Mouse (Mus musculus) lung, adult 2 months (tissue): ENCODE results near the gene Dmtf1. TPM values are rescaled to one million over a fixed set of nuclear protein-coding genes. Genes with fewer than 3 reads are reported as not detected.

Source experiments
- DNase-seq: peaks from one replicate; pipeline ENCODE4 v3.0.0; 2022
- H3K4me1 ChIP-seq: fragments of 200-500 bp; 2 replicates; pipeline ENCODE4 v1.6.1; 2011; ENCODE audit warnings: low read length; ENCODE audit not compliant: control insufficient read depth, insufficient read depth
- H3K4me3 ChIP-seq: fragments of 200-500 bp; replicated peaks from 2 replicates; pipeline ENCODE3; 2011; ENCODE audit warnings: low read depth, mild to moderate bottlenecking, control low read depth, low read length; ENCODE audit errors: extremely low read depth
- CTCF ChIP-seq: fragments of 200-500 bp; IDR thresholded peaks from 2 replicates; pipeline ENCODE4 v1.5.1; 2011; ENCODE audit warnings: mild to moderate bottlenecking, low read length, control low read depth; ENCODE audit not compliant: insufficient read depth
- POLR2A ChIP-seq: fragments of 200-500 bp; IDR thresholded peaks from 2 replicates; pipeline ENCODE4 v1.6.1; 2011; ENCODE audit warnings: low read depth, mild to moderate bottlenecking, control low read depth, low read length, borderline replicate concordance; ENCODE audit errors: extremely low read depth
- WGBS: fragments of 180-500 bp; shearing (Covaris S2); methylation state at CpG from one replicate; pipeline ENCODE4 v1.1.7; 2018; 5-methylcytosine and 5-hydroxymethylcytosine counted together
- polyA plus RNA-seq: library from polyadenylated mRNA; depleted of rRNA; stranded (reverse); fragments of >200 nt; gene quantifications from 2 replicates; pipeline ENCODE4 v1.2.3, GENCODE M21; 2012

Gene Dmtf1
- polyA plus RNA-seq, 1 experiment = 14.0 TPM

DNA sequence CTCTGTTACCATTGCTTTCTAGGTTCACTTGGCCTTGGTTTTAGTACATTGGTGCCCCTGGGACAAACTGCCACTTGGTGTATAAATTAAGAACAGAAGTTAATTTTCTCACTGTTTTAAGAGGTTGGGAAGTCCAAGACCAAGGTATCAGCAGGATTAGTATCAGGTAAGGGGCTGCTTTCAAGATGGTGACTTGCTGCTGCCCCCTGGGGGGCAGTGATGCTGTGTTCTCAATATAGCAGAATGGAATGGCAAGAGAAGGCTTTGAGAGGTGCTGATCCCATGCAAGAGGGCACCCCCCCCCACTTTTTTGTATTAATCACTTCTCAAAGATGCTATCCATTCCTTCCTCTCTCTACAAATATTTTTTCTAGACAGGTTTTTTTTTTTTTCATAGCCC is 52.0 kb downstream of the Dmtf1 start:
- TF ChIP-seq POLR2A = no peak
- TF ChIP-seq CTCF = peak; percentile 35
- H3K4me1 ChIP-seq = peaks cover 36% of the 10 kb centered on the region
- H3K4me3 ChIP-seq = no peak overlapping the region
- DNase-seq = no peak

DNA sequence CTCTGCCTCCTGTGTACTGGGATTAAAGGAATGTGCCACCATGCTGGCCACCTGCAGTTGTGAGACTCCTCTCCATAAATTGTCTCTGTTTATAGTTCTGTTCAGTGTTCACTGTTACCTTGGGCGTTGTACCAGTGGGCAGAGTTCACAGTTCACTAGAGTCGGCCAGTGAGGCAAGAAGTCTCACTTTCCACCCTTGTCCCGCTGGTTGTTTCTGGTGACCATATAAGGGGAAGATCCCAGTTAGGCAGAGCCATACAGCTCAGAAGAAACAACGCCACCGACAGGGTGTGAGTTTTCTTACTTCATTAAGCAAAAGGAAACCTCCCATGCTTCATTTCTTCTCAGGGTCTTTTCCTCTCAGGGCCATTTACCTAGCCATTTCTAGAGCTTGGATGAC is 53.1 kb downstream of the Dmtf1 start:
- Histone ChIP-seq H3K4me3 (no peak overlapping the region), H3K4me1 (peaks cover 34% of the 10 kb centered on the region)
- TF ChIP-seq CTCF = no peak
- TF ChIP-seq POLR2A = no peak
- no peak for DNase-seq
- 46% methylated on average over 5 of the region's 5 CpGs for WGBS

DNA sequence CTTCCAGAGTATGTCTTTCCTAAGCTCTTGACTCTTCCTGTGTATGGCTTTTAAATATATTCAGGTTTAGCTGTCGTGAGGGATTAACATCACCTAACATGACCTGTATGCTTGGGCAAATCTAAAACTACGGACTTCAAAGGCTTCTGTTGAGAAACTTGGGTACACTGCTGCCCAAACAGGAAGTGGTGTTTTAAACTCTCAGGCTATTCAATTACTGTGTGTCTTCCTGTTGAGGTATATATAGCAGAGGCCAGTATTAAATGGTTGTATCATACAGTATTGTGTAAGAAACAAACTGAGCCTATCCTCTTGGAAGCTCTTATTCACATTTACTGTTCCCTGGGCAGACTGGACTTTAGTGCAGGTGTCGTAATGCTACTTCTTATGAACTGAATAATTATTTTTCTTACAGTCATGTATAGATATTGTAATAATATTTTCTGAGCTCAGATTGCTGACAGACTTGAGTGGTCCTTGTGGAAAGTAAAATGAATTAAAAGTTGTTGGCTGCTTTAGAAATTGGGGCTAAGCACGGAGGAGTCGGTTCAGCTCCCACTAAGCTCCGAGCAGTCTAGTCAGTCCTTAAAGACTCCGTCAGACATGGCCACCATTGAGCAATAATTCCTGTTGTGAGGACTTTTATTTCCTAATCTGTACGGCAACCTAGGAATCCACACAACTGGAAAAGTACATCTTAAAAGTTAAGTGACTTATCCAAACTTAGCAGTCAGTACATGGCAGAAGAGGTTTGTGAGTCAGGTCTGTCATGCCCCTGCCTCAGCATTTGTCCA is 54.1 kb downstream of the Dmtf1 start:
- WGBS = 30% methylated on average over 8 of the region's 8 CpGs
- TF ChIP-seq POLR2A (no peak), CTCF (no peak)
- Histone ChIP-seq H3K4me1 (peaks cover 34% of the 10 kb centered on the region), H3K4me3 (peak overlapping the region; percentile 24)
- DNase-seq = no peak

DNA sequence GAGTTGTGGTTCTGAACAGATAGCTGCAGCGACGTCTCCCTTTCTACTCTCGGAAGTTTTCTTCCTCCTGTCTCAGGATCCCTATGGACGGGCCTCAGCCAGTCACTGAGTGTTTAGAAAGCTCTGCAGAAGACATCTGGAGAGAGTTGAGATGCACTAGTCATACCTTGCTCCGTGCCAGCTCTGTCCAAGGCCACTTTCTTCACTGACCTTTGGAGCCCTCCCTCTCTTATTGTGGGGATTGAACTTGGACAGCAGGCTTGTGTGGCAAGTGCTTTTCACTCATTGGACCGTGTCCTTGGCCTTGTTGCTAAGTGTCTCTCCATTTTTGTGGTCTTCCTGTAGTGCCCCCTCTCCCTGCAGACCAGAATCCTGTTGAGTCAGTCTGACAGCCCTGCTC is 54.8 kb downstream of the Dmtf1 start:
- 28% methylated on average over 6 of the region's 6 CpGs for WGBS
- TF ChIP-seq POLR2A (no peak), CTCF (no peak)
- DNase-seq = no peak
- H3K4me3 ChIP-seq = peak overlapping the region; percentile 21
- peaks cover 31% of the 10 kb centered on the region for H3K4me1 ChIP-seq

DNA sequence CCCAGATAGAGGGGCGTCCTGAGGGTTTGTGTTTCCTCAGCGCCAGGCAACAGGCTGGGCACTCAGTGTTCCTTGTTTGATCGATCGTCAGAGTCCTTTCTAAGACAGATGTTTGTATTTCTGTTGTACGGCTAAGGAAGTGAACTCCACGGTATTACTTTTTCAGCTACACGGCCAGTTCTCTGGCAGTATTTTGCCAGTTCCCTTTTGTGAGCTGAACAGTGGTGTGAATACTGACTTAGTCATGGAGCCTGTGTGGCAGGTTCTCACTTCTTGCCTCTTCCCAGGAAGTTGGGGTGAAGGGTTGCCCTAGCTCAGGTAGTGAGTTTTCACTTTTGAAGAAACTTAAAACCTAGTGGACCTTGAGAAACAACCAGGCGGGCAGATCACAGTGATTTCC is 57.6 kb downstream of the Dmtf1 start:
- TF ChIP-seq CTCF (no peak), POLR2A (no peak)
- peak overlapping the region; percentile 51 for H3K4me3 ChIP-seq
- DNase-seq = no peak
- 42% methylated on average over 8 of the region's 8 CpGs for WGBS
- peaks cover 21% of the 10 kb centered on the region for H3K4me1 ChIP-seq

DNA sequence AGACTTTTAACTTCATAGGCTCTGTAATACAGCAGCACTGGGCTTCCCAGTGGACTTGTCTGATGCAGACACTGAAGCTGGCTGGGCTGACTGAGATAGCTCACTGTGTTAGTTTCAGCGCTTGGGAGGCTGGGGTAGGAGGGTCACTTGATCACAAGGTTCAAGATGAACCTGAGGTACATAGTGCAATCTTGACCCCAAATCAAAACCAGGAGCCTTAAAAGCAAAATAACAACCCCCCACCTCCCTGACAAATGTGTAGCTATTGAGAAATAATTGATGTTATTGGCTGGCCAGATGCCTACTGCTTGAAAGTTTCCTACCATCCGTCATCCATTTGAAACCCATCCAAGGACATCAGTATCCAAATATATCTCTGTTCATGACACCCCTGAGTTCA is 58.9 kb downstream of the Dmtf1 start:
- WGBS = 38% methylated on average over 2 of the region's 2 CpGs
- DNase-seq = no peak
- Histone ChIP-seq H3K4me1 (peaks cover 18% of the 10 kb centered on the region), H3K4me3 (peak overlapping the region; percentile 48)
- TF ChIP-seq POLR2A (no peak), CTCF (no peak)

DNA sequence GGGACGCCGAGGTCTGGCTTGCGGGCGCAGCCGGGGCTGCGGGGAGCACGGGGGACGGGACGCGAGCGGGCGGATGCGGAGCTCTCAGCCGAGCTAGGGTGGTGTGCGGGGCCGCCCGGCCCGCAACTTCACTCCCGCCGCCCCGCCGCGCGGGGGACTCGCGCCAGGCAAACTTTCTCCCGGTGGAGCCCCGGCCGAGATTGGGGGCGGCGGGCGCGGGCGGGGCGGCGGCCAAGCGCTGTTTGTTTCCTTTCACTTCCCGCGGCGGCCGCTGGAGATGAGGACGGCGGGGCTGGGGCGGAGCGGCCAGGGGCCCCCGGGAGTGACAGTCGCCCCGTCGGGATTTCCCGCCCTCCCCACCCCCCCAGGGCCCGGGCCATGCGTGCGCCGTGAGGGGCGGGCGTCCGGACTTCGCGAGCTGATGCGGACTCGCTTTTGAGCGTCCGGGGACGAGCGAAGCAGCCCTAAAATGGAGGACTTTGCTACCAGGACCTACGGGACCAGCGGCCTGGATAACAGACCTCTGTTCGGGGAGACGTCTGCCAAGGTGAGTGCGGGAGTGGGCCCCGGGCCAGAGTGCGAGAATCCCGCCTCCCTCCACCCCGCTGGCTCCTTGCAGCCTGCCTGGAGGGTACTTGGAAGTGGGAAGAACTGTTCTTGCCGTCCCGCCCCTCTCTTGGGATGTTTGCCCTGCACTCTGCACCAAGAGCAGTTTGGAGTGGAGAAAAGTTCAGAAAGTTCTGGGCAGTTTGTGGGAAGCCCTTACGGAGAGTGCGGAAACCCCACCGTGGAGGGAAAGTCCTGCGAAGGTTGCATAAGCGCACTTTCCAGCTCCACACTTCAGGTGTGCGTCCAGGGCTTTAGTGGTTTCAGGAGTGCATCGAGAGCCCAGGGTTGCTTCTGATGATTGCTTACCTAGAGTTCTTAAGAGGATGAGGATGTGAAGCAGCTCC is 60.5 kb downstream of the Dmtf1 start:
- no peak for TF ChIP-seq CTCF
- peak; percentile 70; the same call in 1 of the 2 replicates for TF ChIP-seq POLR2A
- peak; percentile 88 for DNase-seq
- WGBS = 1% methylated on average over 83 of the region's 83 CpGs
- H3K4me3 ChIP-seq = peak overlapping the region; percentile 56
- H3K4me1 ChIP-seq = peaks cover 7% of the 10 kb centered on the region

DNA sequence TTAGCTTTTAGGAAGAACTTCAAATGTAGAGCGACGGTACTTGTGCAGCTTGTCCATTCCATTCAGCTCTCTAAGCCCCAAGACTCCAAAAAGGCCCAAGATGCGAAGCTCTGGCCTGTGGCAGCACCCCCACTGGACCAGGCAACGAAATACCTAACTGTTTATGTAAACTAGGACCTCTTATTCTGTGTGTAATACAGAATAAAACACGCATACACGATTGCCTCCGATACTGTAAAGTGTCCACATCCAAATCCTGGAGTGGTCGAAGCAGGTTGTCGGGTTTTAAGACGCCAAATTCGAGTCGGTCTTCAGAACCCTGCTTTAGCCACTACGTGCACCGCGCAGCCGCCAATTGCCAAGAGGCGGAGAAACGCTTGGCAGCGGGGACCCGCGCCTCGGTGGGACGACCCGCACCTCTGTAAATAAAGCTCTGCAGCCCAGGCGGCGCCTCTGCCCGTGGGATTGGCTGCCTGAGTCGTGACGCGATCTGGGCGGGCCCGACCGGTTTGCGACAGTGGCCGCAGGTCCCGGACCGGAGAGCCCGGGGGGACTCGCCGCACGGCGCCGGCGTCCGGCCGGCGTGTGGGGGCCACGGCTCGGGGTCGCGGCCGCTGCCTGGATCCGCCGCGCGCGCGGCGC is 61.2 kb downstream of the Dmtf1 start, which contains the start of gene Tmem243:
TSS of gene Tmem243 (plus strand) at position 462 of the 642 bp plus-strand sequence.
- peak; percentile 94 for DNase-seq
- Histone ChIP-seq H3K4me3 (peak within 1 kb of the TSS; percentile 56), H3K4me1 (peaks cover 3% of the 10 kb centered on the region)
- peak; percentile 77; the same call in 1 of the 2 replicates for TF ChIP-seq POLR2A
- TF ChIP-seq CTCF = no peak
- 1% methylated on average over 59 of the region's 59 CpGs for WGBS

DNA sequence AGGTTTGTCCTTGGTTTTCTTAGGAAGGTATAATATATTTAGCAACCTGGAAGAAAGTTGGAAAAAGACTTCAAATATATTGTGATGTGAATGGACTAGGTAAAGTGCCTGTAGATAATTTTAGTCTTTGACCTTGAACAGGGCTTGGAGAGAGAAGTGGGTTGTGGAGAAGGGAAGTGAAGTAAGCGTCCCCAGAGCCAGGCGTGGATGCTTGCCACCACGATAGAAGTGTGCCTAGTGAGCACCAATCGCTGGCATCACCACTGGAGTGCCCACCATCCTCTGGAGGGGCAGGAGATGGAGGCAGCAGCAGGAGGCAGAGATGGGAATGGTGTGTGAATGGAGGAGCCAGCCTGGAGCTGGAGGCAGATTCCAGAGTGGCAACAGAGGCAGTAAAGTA is 68.1 kb downstream of the Dmtf1 start:
- Histone ChIP-seq H3K4me3 (no peak overlapping the region), H3K4me1 (peaks cover 2% of the 10 kb centered on the region; the same call in 1 of the 2 replicates)
- TF ChIP-seq POLR2A = no peak
- no peak for TF ChIP-seq CTCF
- no peak for DNase-seq
- WGBS = 57% methylated on average over 4 of the region's 4 CpGs
